Mouse (Mus musculus) erythroblast, embryonic 14.5 days (primary cell): ENCODE measurements around the gene C1rl. TPM values are rescaled to one million over a fixed set of nuclear protein-coding genes. Genes with fewer than 3 reads are reported as not detected.
"Not testable (repeated sequence)": the region's sequence is repeated elsewhere in the genome, so short reads cannot be mapped to it uniquely, and the experiment has no call there.

Source experiments
- H3K27me3 ChIP-seq: 2 replicates; pipeline ENCODE4 v1.6.1; 2012; ENCODE audit warnings: inconsistent platforms; ENCODE audit not compliant: control insufficient read depth
- H3K36me3 ChIP-seq: 2 replicates; pipeline ENCODE4 v1.6.1; 2012; ENCODE audit warnings: mild to moderate bottlenecking, inconsistent platforms; ENCODE audit not compliant: control insufficient read depth
- H3K4me1 ChIP-seq: 2 replicates; pipeline ENCODE4 v1.6.1; 2012; ENCODE audit warnings: inconsistent platforms; ENCODE audit not compliant: control insufficient read depth
- H3K4me3 ChIP-seq: replicated peaks from 2 replicates; pipeline ENCODE3; 2012; ENCODE audit warnings: moderate library complexity, mild to moderate bottlenecking, inconsistent platforms
- H3K9me3 ChIP-seq: 2 replicates; pipeline ENCODE4 v1.6.1; 2012; ENCODE audit warnings: low read length, inconsistent platforms, mixed read lengths; ENCODE audit not compliant: control insufficient read depth
- GATA1 ChIP-seq: IDR thresholded peaks from 2 replicates; pipeline ENCODE4 v1.6.1; 2012; ENCODE audit warnings: low read length, inconsistent platforms, mixed read lengths
- TAL1 ChIP-seq: IDR thresholded peaks from 3 replicates; pipeline ENCODE4 v1.6.1; 2012; ENCODE audit warnings: low read length, inconsistent platforms, mixed read lengths
- polyA plus RNA-seq: library from polyadenylated mRNA; stranded (reverse); fragments of >175 nt; gene quantifications from 2 replicates; pipeline ENCODE4 v1.2.3, GENCODE M21; 2012

The C1rl gene
- polyA plus RNA-seq, 1 experiment, result not detected

GRCm38 (mm10) chr6:124477922-124478651, 14.8 kb upstream of the C1rl start:
- Histone ChIP-seq H3K9me3 (no peaks in the 10 kb centered on the region), H3K27me3 (no peaks in the 10 kb centered on the region), H3K36me3 (no peaks in the 10 kb centered on the region), H3K4me3 (no peak overlapping the region), H3K4me1 (peaks cover 37% of the 10 kb centered on the region)
- TF ChIP-seq GATA1, result no peak
- no peak for TF ChIP-seq TAL1

- Histone ChIP-seq H3K4me1 (peaks cover 31% of the 10 kb centered on the region), H3K9me3 (no peaks in the 10 kb centered on the region), H3K27me3 (no peaks in the 10 kb centered on the region; the same call in 1 of the 2 replicates), H3K4me3 (no peak overlapping the region), H3K36me3 (no peaks in the 10 kb centered on the region)
- no peak for TF ChIP-seq GATA1
- no peak for TF ChIP-seq TAL1
These were observed 13.9 kb upstream of the C1rl start for GRCm38 (mm10) chr6:124478874-124479572.

GRCm38 (mm10) chr6:124479573-124479930, 13.4 kb upstream of the C1rl start:
- no peaks in the 10 kb centered on the region; the same call in 1 of the 2 replicates for H3K27me3 ChIP-seq
- peaks cover 26% of the 10 kb centered on the region for H3K4me1 ChIP-seq
- H3K36me3 ChIP-seq, result no peaks in the 10 kb centered on the region
- TF ChIP-seq GATA1, result no peak
- no peak for TF ChIP-seq TAL1
- no peaks in the 10 kb centered on the region for H3K9me3 ChIP-seq
- H3K4me3 ChIP-seq, result no peak overlapping the region

DNA sequence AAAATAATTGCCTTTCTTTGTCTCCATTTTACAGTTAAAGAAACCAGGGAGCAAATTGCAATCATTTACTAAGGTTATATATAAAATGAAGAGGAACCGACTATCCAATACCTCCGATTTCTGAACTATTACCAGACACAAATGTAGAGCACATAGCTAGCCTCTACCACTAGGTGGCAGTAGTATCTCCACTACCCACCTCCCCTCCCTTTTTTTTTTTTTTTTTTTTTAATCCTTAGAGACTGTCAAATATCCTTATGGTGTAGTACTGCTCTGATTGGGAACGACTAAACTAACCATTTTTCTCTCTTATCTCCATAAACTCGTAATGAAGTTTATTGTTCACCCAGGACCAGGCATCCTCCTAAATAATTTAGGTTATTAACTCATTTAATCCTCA, 12.6 kb upstream of the C1rl start:
- no peak for TF ChIP-seq GATA1
- no peak for TF ChIP-seq TAL1
- H3K27me3 ChIP-seq, result no peaks in the 10 kb centered on the region; the same call in 1 of the 2 replicates
- H3K4me3 ChIP-seq, result no peak overlapping the region
- peaks cover 24% of the 10 kb centered on the region for H3K4me1 ChIP-seq
- H3K9me3 ChIP-seq, result no peaks in the 10 kb centered on the region
- no peaks in the 10 kb centered on the region for H3K36me3 ChIP-seq

GRCm38 (mm10) chr6:124481571-124481970, 11.3 kb upstream of the C1rl start:
- TF ChIP-seq GATA1 (no peak), TAL1 (no peak)
- H3K9me3 ChIP-seq, result no peaks in the 10 kb centered on the region

DNA sequence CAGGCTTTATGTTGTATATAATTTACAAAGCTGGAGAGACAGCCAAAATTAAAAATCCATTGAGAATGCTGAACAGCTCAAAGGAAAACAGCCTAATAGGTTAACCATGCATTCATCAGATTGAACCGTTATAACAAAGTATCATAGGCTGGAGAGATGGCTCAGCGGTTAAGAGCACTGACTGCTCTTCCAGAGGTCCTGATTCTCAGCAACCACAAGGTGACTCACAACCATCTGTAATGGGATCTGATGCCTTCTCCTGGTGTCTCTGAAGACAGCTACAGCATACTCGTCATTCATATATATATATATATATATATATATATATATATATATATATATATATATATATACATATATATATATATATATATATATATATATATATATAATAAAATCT, 9.1 kb upstream of the C1rl start:
- not testable (repeated sequence) for H3K9me3 ChIP-seq, H3K36me3 ChIP-seq, H3K27me3 ChIP-seq, H3K4me3 ChIP-seq
- H3K4me1 ChIP-seq, result peaks cover 12% of the 10 kb centered on the region

More at GRCm38 (mm10) chr6:124481571-124481970, 11.3 kb upstream of the C1rl start:
- H3K36me3 ChIP-seq, result no peaks in the 10 kb centered on the region
- no peak overlapping the region for H3K4me3 ChIP-seq
- no peaks in the 10 kb centered on the region; the same call in 1 of the 2 replicates for H3K27me3 ChIP-seq
- H3K4me1 ChIP-seq, result peaks cover 24% of the 10 kb centered on the region

DNA sequence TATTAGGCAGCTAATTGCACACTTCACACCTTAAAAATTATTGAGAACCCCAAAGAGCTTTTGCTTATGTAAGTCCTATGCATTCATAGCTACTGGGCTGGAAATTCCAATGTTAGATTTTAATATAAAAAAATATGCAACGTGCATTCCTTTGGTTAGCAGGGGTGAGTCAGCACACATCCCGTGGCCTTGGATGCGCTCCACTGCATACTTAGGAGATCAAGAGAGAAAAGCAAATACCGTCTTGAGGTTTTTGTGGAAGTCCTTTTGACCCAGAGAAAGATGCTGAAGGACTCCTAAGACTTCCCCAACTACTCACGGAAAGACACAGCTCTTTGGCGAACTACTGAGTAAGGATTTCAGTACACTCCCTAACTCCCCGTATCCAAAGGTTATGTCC, 8.1 kb upstream of the C1rl start:
- H3K4me3 ChIP-seq, result no peak overlapping the region
- TF ChIP-seq GATA1 (no peak), TAL1 (no peak)
- no peaks in the 10 kb centered on the region for H3K9me3 ChIP-seq
- H3K36me3 ChIP-seq, result no peaks in the 10 kb centered on the region
- no peaks in the 10 kb centered on the region; the same call in 1 of the 2 replicates for H3K27me3 ChIP-seq
- H3K4me1 ChIP-seq, result peaks cover 3% of the 10 kb centered on the region

- TF ChIP-seq TAL1 (no peak), GATA1 (no peak)
- peaks cover 3% of the 10 kb centered on the region for H3K4me1 ChIP-seq
- H3K4me3 ChIP-seq, result no peak overlapping the region
- H3K27me3 ChIP-seq, result no peaks in the 10 kb centered on the region; the same call in 1 of the 2 replicates
- no peaks in the 10 kb centered on the region for H3K36me3 ChIP-seq
- H3K9me3 ChIP-seq, result no peaks in the 10 kb centered on the region
These were observed 7.3 kb upstream of the C1rl start for GRCm38 (mm10) chr6:124485414-124486144.

DNA sequence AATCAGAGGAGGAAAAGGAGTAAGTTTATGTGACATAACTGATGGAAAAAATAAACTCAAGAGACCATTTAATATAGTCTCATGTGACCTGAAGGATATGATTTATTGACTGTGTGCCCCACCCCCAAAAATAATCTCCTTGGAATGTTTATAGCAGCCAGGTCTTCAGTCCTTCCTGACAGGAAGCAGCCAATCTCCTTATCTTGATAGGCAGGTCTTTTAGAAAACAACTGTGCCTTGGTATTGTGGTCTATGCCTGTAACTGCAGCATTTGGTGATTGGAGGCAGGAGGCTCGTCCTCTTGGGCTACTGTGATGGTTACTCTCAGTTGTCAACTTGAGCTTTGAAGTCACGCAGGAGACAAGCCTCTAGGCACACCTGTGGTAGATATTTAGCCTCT, 5.4 kb upstream of the C1rl start:
- Histone ChIP-seq H3K9me3 (no peaks in the 10 kb centered on the region), H3K4me1 (peaks cover 3% of the 10 kb centered on the region), H3K27me3 (no peaks in the 10 kb centered on the region; the same call in 1 of the 2 replicates), H3K36me3 (no peaks in the 10 kb centered on the region), H3K4me3 (no peak overlapping the region)
- TF ChIP-seq GATA1 (no peak), TAL1 (no peak)
